Mouse (Mus musculus): ENCODE data around the gene Dennd4a. TPM values are rescaled to one million over a fixed set of nuclear protein-coding genes. Genes with fewer than 3 reads are reported as not detected.

The Dennd4a gene
- polyA plus RNA-seq, 1 experiment, result not detected

DNA sequence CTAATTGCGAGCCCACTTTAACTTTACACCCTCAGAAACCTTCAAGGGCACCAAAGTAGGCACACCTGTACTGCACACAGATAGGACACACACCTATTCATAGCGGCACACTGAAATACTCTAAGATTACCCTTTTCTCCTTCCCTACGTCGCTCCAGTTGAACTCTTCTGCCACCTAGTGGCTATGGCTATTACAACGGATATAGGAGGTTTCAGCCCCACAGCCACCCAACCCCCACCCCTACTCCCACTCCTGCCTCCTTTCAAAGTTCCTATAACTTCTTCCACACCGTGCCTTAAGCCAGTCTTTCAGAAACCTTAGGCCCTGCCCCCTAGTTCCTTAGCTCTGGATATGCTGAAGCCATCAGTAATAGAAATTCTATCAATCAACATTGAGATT, 125.4 kb downstream of the Dennd4a start:
- TF ChIP-seq CTCF (IDR thresholded peaks at IDR 0.05; ENCODE audit: insufficient read depth, low read depth, low read length), result no peak
- TF ChIP-seq POLR2A (IDR thresholded peaks at IDR 0.05; ENCODE audit: insufficient read depth, low read depth, low read length), result no peak
- WGBS, result 7% methylated on average over 6 of the region's 6 CpGs
- no peak overlapping the region for H3K4me3 ChIP-seq (ENCODE audit: insufficient read depth, low read depth, low read length)
- no peaks in the 10 kb centered on the region for H3K4me1 ChIP-seq (ENCODE audit: control insufficient read depth, insufficient read depth, low read length)
- H3K27ac ChIP-seq (ENCODE audit: insufficient read depth, low read depth, low read length), result no peak overlapping the region

DNA sequence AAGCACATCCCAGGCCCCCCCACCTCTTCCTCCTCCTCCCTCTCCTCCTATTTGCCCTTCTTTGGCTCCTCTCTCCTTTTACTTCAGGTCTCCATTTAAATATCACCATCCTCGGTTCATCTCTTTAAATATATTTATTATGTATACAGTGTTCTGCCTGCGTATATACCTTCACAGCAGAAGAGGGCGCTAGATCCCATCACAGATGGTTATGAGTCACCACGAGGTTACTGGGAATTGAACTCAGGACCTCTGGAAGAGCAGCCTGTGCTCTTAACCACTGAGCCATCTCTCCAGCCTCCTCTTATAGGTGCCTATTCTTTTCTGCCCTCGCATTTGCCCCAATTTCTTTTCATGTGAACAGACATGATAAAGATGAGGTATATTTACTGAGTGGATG, 126.4 kb downstream of the Dennd4a start:
- Histone ChIP-seq H3K4me1 (ENCODE audit: control insufficient read depth, insufficient read depth, low read length) (no peaks in the 10 kb centered on the region), H3K27ac (ENCODE audit: insufficient read depth, low read depth, low read length) (no peak overlapping the region), H3K4me3 (ENCODE audit: insufficient read depth, low read depth, low read length) (no peak overlapping the region)
- TF ChIP-seq POLR2A (IDR thresholded peaks at IDR 0.05; ENCODE audit: insufficient read depth, low read depth, low read length), result no peak
- TF ChIP-seq CTCF (IDR thresholded peaks at IDR 0.05; ENCODE audit: insufficient read depth, low read depth, low read length), result no peak
- 65% methylated on average over 5 of the region's 5 CpGs for WGBS

DNA sequence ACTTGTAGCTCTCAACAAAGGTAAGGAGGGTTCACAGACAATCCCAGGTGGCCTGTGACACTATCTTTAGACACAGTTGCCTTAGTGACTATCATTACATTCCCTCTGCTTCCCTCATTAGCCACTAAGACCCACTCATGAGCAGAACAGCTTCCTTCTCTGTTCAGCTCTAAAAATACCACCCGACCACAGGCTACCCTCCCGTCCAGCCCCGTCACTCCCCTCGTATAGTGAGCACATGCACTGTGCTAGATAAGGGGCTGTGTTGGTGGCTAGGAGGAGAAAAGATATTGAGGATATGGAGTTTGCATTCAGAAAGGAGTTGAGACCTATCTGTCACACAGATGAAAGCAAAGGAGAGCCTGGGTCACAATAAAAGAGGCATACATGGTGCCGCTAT, 127.4 kb downstream of the Dennd4a start:
- Histone ChIP-seq H3K4me3 (ENCODE audit: insufficient read depth, low read depth, low read length) (no peak overlapping the region), H3K27ac (ENCODE audit: insufficient read depth, low read depth, low read length) (no peak overlapping the region), H3K4me1 (ENCODE audit: control insufficient read depth, insufficient read depth, low read length) (no peaks in the 10 kb centered on the region)
- 77% methylated on average over 5 of the region's 5 CpGs for WGBS
- TF ChIP-seq POLR2A (IDR thresholded peaks at IDR 0.05; ENCODE audit: insufficient read depth, low read depth, low read length) (no peak), CTCF (IDR thresholded peaks at IDR 0.05; ENCODE audit: insufficient read depth, low read depth, low read length) (no peak)

DNA sequence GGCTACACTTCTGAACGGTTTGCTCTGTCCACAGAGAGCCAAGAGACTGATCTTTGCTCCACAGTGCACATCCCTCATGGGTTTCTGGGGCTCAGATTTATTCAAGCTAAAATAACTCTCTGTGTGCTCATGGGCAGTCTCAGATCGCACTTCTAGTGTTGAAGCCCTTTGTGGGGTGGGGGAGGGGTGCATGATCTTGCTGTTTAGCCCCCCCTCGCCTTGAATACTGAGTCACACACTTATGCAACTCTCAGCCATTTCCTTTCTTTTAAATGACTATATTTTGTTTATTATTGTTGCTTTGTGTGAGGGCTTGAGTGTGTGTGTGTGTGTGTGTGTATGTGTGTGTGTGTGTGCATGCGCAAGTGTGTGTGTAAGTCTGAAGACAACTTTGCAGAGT, 128.1 kb downstream of the Dennd4a start:
- 39% methylated on average over 4 of the region's 4 CpGs for WGBS
- TF ChIP-seq POLR2A (IDR thresholded peaks at IDR 0.05; ENCODE audit: insufficient read depth, low read depth, low read length), result no peak
- no peak for TF ChIP-seq CTCF (IDR thresholded peaks at IDR 0.05; ENCODE audit: insufficient read depth, low read depth, low read length)
- H3K4me1 ChIP-seq (ENCODE audit: control insufficient read depth, insufficient read depth, low read length), result no peaks in the 10 kb centered on the region

DNA sequence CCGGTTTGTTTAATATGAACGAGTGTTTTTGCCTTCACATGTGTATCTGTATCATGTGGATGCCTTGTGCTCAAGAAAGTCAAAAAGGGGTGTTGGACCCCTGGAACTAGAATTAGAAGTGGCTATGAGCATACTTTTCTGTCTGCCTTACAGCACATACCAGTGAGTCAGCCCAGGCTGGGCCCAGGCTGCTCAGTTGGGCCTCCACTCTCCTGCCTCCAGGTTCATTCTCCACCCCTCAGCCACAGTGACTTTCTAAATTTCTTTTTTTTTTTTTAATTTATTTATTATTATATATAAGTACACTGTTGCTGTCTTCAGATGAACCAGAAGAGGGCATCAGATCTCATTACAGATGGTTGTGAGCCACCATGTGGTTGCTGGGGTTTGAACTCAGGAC, 128.7 kb downstream of the Dennd4a start:
- no peak for TF ChIP-seq POLR2A (IDR thresholded peaks at IDR 0.05; ENCODE audit: insufficient read depth, low read depth, low read length)
- no peak for TF ChIP-seq CTCF (IDR thresholded peaks at IDR 0.05; ENCODE audit: insufficient read depth, low read depth, low read length)
- Histone ChIP-seq H3K4me3 (ENCODE audit: insufficient read depth, low read depth, low read length) (no peak overlapping the region), H3K27ac (ENCODE audit: insufficient read depth, low read depth, low read length) (no peak overlapping the region), H3K4me1 (ENCODE audit: control insufficient read depth, insufficient read depth, low read length) (no peaks in the 10 kb centered on the region)
- 75% methylated on average over 2 of the region's 2 CpGs for WGBS

More for the DNA sequence above, 128.1 kb downstream of the Dennd4a start:
- H3K27ac ChIP-seq (ENCODE audit: insufficient read depth, low read depth, low read length), result no peak overlapping the region
- H3K4me3 ChIP-seq (ENCODE audit: insufficient read depth, low read depth, low read length), result no peak overlapping the region

DNA sequence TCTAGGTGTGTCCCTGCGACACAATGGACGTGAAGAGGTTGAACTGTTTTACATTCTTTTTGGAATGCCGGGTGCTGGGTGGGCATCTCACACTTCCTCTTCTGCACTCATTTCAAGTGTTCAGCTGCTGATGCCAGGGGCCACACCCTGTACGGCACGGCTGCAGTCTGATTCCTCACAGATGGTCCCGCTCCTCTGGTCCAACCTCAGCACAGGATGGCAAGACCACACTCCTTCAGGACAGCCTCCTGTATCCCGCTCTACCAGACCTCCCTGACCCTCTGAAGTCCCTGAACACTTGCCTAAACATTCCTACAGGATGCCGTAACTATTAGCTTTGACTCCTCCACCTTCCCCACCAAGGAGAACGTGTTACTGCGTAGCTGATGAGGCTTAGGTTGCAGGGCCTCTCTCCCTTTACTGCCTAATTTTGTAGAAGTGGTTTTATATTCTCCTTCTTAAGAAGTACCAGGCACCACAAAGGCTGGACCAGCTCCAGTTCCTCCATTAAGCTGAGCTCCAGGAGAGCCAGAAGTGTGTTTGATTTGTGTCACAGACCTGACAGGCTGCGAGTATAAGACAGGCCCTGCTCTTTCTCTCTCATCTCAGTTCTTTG, 129.7 kb downstream of the Dennd4a start:
- Histone ChIP-seq H3K4me1 (ENCODE audit: control insufficient read depth, insufficient read depth, low read length) (no peaks in the 10 kb centered on the region), H3K4me3 (ENCODE audit: insufficient read depth, low read depth, low read length) (no peak overlapping the region), H3K27ac (ENCODE audit: insufficient read depth, low read depth, low read length) (no peak overlapping the region)
- TF ChIP-seq CTCF (IDR thresholded peaks at IDR 0.05; ENCODE audit: insufficient read depth, low read depth, low read length) (no peak), POLR2A (IDR thresholded peaks at IDR 0.05; ENCODE audit: insufficient read depth, low read depth, low read length) (no peak)
- WGBS, result 86% methylated on average over 11 of the region's 11 CpGs

DNA sequence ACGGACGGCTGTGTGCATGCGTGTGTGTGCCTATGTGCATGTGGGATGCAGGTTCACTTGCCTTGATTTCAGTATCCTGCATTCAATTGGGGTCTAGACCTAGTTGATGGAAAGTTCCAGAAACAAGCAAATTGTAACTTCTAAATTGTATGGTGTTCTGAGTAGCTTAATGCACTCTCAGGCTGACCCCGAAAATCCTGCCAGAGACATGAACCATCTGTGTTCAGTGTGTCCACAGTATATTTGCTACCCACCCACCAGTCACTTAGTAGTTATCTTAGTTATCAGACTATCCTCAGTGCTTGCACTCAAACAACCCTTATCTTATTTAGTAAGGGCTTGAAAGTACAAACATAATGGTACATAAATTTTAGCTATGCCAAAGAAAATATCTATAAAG, 130.5 kb downstream of the Dennd4a start:
- H3K4me3 ChIP-seq (ENCODE audit: insufficient read depth, low read depth, low read length), result no peak overlapping the region
- no peaks in the 10 kb centered on the region for H3K4me1 ChIP-seq (ENCODE audit: control insufficient read depth, insufficient read depth, low read length)
- TF ChIP-seq CTCF (IDR thresholded peaks at IDR 0.05; ENCODE audit: insufficient read depth, low read depth, low read length) (no peak), POLR2A (IDR thresholded peaks at IDR 0.05; ENCODE audit: insufficient read depth, low read depth, low read length) (no peak)
- no peak overlapping the region for H3K27ac ChIP-seq (ENCODE audit: insufficient read depth, low read depth, low read length)
- 87% methylated on average over 4 of the region's 4 CpGs for WGBS

DNA sequence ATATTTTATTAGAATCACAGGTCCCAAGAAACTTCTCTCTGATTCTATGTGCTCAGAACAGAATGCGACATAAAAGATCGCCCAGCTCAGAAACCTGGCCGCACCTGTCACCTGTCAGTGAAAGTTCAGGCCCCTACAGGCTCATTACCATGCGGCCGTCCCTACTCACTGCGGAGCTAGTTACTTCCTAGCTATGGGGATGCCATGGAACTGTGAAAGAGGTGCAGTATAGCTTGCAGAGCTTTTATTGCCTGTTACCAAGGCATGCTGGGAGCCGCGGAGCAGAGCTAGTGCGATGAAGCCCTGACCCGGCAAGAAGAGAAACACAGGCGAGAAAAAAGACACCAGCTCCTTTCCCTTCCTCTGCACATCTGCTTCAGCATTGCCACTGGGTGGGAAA, 132.9 kb downstream of the Dennd4a start:
- Histone ChIP-seq H3K4me1 (ENCODE audit: control insufficient read depth, insufficient read depth, low read length) (no peaks in the 10 kb centered on the region), H3K4me3 (ENCODE audit: insufficient read depth, low read depth, low read length) (no peak overlapping the region), H3K27ac (ENCODE audit: insufficient read depth, low read depth, low read length) (no peak overlapping the region)
- WGBS, result 38% methylated on average over 11 of the region's 11 CpGs
- no peak for TF ChIP-seq POLR2A (IDR thresholded peaks at IDR 0.05; ENCODE audit: insufficient read depth, low read depth, low read length)
- no peak for TF ChIP-seq CTCF (IDR thresholded peaks at IDR 0.05; ENCODE audit: insufficient read depth, low read depth, low read length)

DNA sequence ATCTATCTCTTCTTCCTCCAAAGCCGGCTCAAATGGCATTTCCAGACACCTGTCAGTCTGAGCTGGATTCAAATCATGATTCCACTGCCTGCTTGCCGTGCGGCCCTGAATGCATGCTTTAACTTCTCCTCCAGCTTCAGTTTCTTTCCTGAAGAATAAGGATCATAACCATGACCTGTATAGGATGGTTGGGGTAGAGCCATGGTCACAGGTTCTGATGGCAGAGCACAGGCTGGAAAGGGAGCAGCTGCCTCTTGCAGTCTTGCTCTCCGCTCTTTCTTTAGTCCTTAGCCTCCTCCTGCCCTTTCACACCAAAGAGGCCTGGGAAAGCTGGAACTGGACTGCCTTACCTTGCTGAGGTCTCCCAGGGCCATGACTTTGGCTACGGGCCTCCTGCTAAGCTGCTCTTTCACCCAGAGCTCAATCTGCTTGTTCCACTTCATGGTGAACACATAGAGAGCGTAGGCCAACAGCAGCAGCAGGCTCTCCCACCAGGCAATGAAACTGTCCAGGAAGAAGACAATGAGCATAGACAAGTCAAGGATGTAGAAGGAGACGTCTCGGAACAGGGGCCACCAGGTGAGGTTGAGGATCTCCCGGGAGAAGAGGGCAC, 136.4 kb downstream of the Dennd4a start:
- TF ChIP-seq CTCF (IDR thresholded peaks at IDR 0.05; ENCODE audit: insufficient read depth, low read depth, low read length) (no peak), POLR2A (IDR thresholded peaks at IDR 0.05; ENCODE audit: insufficient read depth, low read depth, low read length) (no peak)
- Histone ChIP-seq H3K27ac (ENCODE audit: insufficient read depth, low read depth, low read length) (no peak overlapping the region), H3K4me1 (ENCODE audit: control insufficient read depth, insufficient read depth, low read length) (no peaks in the 10 kb centered on the region), H3K4me3 (ENCODE audit: insufficient read depth, low read depth, low read length) (no peak overlapping the region)
- WGBS, result 90% methylated on average over 9 of the region's 9 CpGs
